Comparison of ENCODE assay signal across 8 mouse cellular contexts in genomic region chr1:116477703-116478102, GRCm38 (mm10).
DNase-seq lines count a peak whose midpoint lies in the region; ATAC-seq and TF ChIP-seq lines count a peak whose summit lies in the region.

No protein-coding gene starts in this region.

- WGBS in kidney, embryonic 16.5 days = 37% methylated on average over 2 of the region's 2 CpGs
- WGBS in hindbrain, embryonic 10.5 days = 30% methylated on average over 2 of the region's 2 CpGs

- TF ChIP-seq CTCF in cortical plate, adult 2 months (IDR thresholded peaks at IDR 0.05; ENCODE audit: extremely low read depth, insufficient read depth, low read length) = peak; percentile 61

- intact Hi-C loops in left cerebral cortex, postnatal 4 days (cut with DNase I) = no loop called here

- TF ChIP-seq POLR2A in cortical plate, adult 2 months (IDR thresholded peaks at IDR 0.05; ENCODE audit: extremely low read depth, insufficient read depth, low read length) = no peak

- no peak overlapping the region for H3K9ac ChIP-seq in kidney, embryonic 16.5 days (replicated peaks; ENCODE audit: low read length)

- H3K4me3 ChIP-seq in kidney, embryonic 16.5 days (ENCODE audit: low read length) = no peak overlapping the region
- H3K4me3 ChIP-seq in cortical plate, adult 2 months (ENCODE audit: insufficient read depth, low read length) = no peak overlapping the region
- no peak overlapping the region for H3K4me3 ChIP-seq in hindbrain, embryonic 10.5 days

- ATAC-seq in kidney, embryonic 16.5 days (ENCODE audit: low FRiP score, low TSS enrichment) = no peak
- ATAC-seq in granulocyte monocyte progenitor cell, adult 5-6 weeks (replicated peaks; ENCODE audit: poor library complexity, severe bottlenecking) = no peak

- no peaks in the 10 kb centered on the region for H3K4me1 ChIP-seq in kidney, embryonic 16.5 days (ENCODE audit: insufficient read depth, low read length)
- H3K4me1 ChIP-seq in cortical plate, adult 2 months (ENCODE audit: control insufficient read depth, insufficient read depth, low read length) = no peaks in the 10 kb centered on the region; the same call in 1 of the 2 replicates
- no peaks in the 10 kb centered on the region for H3K4me1 ChIP-seq in hindbrain, embryonic 10.5 days (replicated peaks)

- H3K4me2 ChIP-seq in kidney, embryonic 16.5 days (replicated peaks; ENCODE audit: low read depth, low read length) = no peak overlapping the region

- H3K27ac ChIP-seq in kidney, embryonic 16.5 days (ENCODE audit: low read length) = no peak overlapping the region
- no peak overlapping the region for H3K27ac ChIP-seq in cortical plate, adult 2 months (ENCODE audit: insufficient read depth, low read length)
- no peak overlapping the region for H3K27ac ChIP-seq in hindbrain, embryonic 10.5 days

- no peaks in the 10 kb centered on the region for H3K27me3 ChIP-seq in kidney, embryonic 16.5 days (ENCODE audit: insufficient read depth, low read length)
- no peaks in the 10 kb centered on the region for H3K27me3 ChIP-seq in hindbrain, embryonic 10.5 days (ENCODE audit: insufficient read depth, poor library complexity, severe bottlenecking)

- peak; percentile 29 for DNase-seq in kidney, adult 9 months
- peak; percentile 57 for DNase-seq in R1 (ENCODE audit: low read depth, low spot score)
- peak; percentile 61 for DNase-seq in hindbrain, embryonic 10.5 days (ENCODE audit: low spot score)
- DNase-seq in left cerebral cortex, postnatal 4 days = peak; percentile 73
- DNase-seq in right cerebral cortex, postnatal 4 days = peak; percentile 67

- H3K36me3 ChIP-seq in kidney, embryonic 16.5 days (ENCODE audit: insufficient read depth, low read length) = no peaks in the 10 kb centered on the region
- H3K36me3 ChIP-seq in hindbrain, embryonic 10.5 days = no peaks in the 10 kb centered on the region

- H3K9me3 ChIP-seq in kidney, embryonic 16.5 days (ENCODE audit: low read length) = no peaks in the 10 kb centered on the region
- no peaks in the 10 kb centered on the region for H3K9me3 ChIP-seq in hindbrain, embryonic 10.5 days
